Mouse (Mus musculus) CH12.LX (cell line): ENCODE measurements at regions not wholly inside any gene's neighbourhood (a gene's known extent, or its start where the extent isn't known, plus 50 kb on each side); places are given as distances from the start of the nearest gene placed in this dataset.

ENCODE experiments used
- BHLHE40 ChIP-seq: IDR thresholded peaks from 2 replicates; pipeline ENCODE4 v1.6.1; 2011; ENCODE audit warnings: mild to moderate bottlenecking, low read depth, low read length, improper control_type of control experiment
- CHD2 ChIP-seq: IDR thresholded peaks from 2 replicates; pipeline ENCODE4 v1.6.1; 2011; ENCODE audit warnings: low read length, improper control_type of control experiment
- CTCF ChIP-seq, 2 experiments: IDR thresholded peaks in 1 of 2; conservative IDR thresholded peaks in 1 of 2; 2 replicates each; pipeline ENCODE4 v1.5.1; 2011 to 2012; ENCODE audit warnings: low read depth in 2 of 2, low read length in 2 of 2, improper control_type of control experiment in 1 of 2, inconsistent platforms in 1 of 2, mild to moderate bottlenecking in 1 of 2, moderate library complexity in 1 of 2
- MEF2A ChIP-seq: IDR thresholded peaks from 2 replicates; pipeline ENCODE4 v1.6.1; 2014; ENCODE audit warnings: low read depth, mild to moderate bottlenecking, inconsistent platforms, low read length, improper control_type of control experiment, borderline replicate concordance
- MXI1 ChIP-seq: IDR thresholded peaks from 2 replicates; pipeline ENCODE4 v1.6.1; 2011; ENCODE audit warnings: mild to moderate bottlenecking, low read depth, low read length, improper control_type of control experiment
- MYC ChIP-seq: IDR thresholded peaks from 2 replicates; pipeline ENCODE4 v1.6.1; 2011; ENCODE audit warnings: low read depth, mild to moderate bottlenecking, improper control_type of control experiment, low read length
- NELFE ChIP-seq: IDR thresholded peaks from 2 replicates; pipeline ENCODE4 v1.6.1; 2011; ENCODE audit warnings: low read depth, low read length, improper control_type of control experiment
- POLR2A ChIP-seq: IDR thresholded peaks from 2 replicates; pipeline ENCODE4 v1.6.1; 2011; ENCODE audit warnings: low read depth, mild to moderate bottlenecking, improper control_type of control experiment, low read length
- SMC3 ChIP-seq: IDR thresholded peaks from 2 replicates; pipeline ENCODE4 v1.6.1; 2011; ENCODE audit warnings: low read depth, low read length, improper control_type of control experiment
- ZC3H11A ChIP-seq: IDR thresholded peaks from 2 replicates; pipeline ENCODE4 v1.6.1; 2012; ENCODE audit warnings: low read depth, mild to moderate bottlenecking, inconsistent platforms, low read length, improper control_type of control experiment

GRCm38 (mm10) chr7:138708373-138708772, 137.5 kb upstream of the Ppp2r2d start:
- TF ChIP-seq CTCF (conservative IDR thresholded peaks at IDR 0.05 in 1 of 2, IDR thresholded peaks at IDR 0.05 in 1 of 2; ENCODE audit: low read depth in 2 of 2, low read length in 2 of 2) (no peak), CHD2 (no peak), NELFE (no peak), MEF2A (no peak), ZC3H11A (no peak), MYC (no peak), SMC3 (no peak), POLR2A (no peak), MXI1 (no peak), BHLHE40 (no peak)
